Mouse (Mus musculus): ENCODE results near the gene Cst10. TPM values are rescaled to one million over a fixed set of nuclear protein-coding genes. Genes with fewer than 3 reads are reported as not detected.

Cst10 gene
- polyA plus RNA-seq (2012; rRNA removed): not detected in 2 replicates

DNA sequence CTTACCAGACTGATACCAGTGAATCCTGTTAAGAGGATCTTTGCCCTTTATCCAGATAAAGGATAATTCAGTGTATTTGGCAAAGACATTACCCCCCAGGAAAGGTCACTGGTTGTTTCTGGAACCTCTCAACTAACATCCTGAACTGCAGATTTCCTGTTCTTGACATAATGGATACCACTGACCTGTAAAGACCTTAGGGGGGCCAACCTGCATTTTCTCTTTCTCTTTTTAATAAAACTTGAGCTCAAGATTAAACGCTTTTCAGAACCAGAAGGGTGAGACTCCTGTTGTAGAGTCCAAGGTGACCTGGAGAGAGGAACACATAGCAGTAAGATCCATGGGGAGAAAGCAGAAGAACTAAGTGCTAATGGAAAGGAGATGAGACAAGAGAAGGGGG is at the start of gene Cst10:
Gene Cst10, plus strand, starts transcription at position 301 of the 400 bp plus-strand sequence.

